Mouse (Mus musculus) spleen, adult 2 months (tissue): Measurements from ENCODE around the gene C1qtnf7.

Experiments used
- CTCF ChIP-seq: fragments of 200-500 bp; IDR thresholded peaks from 2 replicates; pipeline ENCODE4 v1.5.1; 2011; ENCODE audit warnings: mild to moderate bottlenecking, inconsistent platforms; ENCODE audit not compliant: insufficient read depth, insufficient read length, insufficient replicate concordance; ENCODE audit errors: extremely low read depth
- POLR2A ChIP-seq: fragments of 200-500 bp; IDR thresholded peaks from 2 replicates; pipeline ENCODE4 v1.6.1; 2011; ENCODE audit warnings: low read depth, low read length, inconsistent platforms

GRCm38 (mm10) chr5:43634602-43635081, 119.3 kb downstream of the C1qtnf7 start:
- TF ChIP-seq CTCF = no peak
- TF ChIP-seq POLR2A = no peak
